Mouse (Mus musculus): ENCODE measurements around the gene 4931440F15Rik.

GRCm38 (mm10) chr11:29794475-29794874 is 31.0 kb downstream of the 4931440F15Rik start:
- TF ChIP-seq CTCF (conservative IDR thresholded peaks at IDR 0.05; ENCODE audit: low read length) (no peak), NANOG (IDR thresholded peaks at IDR 0.05; ENCODE audit: borderline replicate concordance, low read length) (no peak)
